Mouse (Mus musculus) heart, postnatal 0 days (tissue): ENCODE results near the gene Gm49337. TPM values are rescaled to one million over a fixed set of nuclear protein-coding genes. Genes with fewer than 3 reads are reported as not detected.

Experiments
- ATAC-seq: fragments of 200-750 bp; cut with Nextera tagmentation; 2 replicates; pipeline ENCODE4 v1.8.0; 2017; ENCODE audit warnings: low read depth, moderate number of reproducible peaks, moderate library complexity; ENCODE audit not compliant: insufficient read depth
- DNase-seq: peaks from one replicate; pipeline ENCODE4 v3.0.0-alpha.2; 2016; ENCODE audit warnings: low spot score
- H3K27ac ChIP-seq: fragments of 300-500 bp; sonication (generic); 2 replicates; pipeline ENCODE4 v1.5.1; 2014; ENCODE audit warnings: low read depth, mild to moderate bottlenecking
- H3K27me3 ChIP-seq: fragments of 300-500 bp; sonication (generic); 2 replicates; pipeline ENCODE4 v1.6.1; 2014; ENCODE audit warnings: low read length, mixed read lengths; ENCODE audit not compliant: control insufficient read depth, insufficient read depth
- H3K36me3 ChIP-seq: fragments of 300-500 bp; sonication (generic); replicated peaks from 2 replicates; pipeline ENCODE4 v1.6.1; 2014; ENCODE audit warnings: low read length, mixed read lengths; ENCODE audit not compliant: control insufficient read depth, insufficient read depth
- H3K4me1 ChIP-seq: fragments of 300-500 bp; sonication (generic); 2 replicates; pipeline ENCODE4 v1.6.1; 2014; ENCODE audit warnings: antibody characterized with exemption; ENCODE audit not compliant: control insufficient read depth, insufficient read depth
- H3K4me2 ChIP-seq: fragments of 300-500 bp; sonication (generic); 2 replicates; pipeline ENCODE4 v1.6.1; 2014; ENCODE audit warnings: low read depth, mild to moderate bottlenecking, low read length, moderate library complexity
- H3K4me3 ChIP-seq: fragments of 300-500 bp; sonication (generic); 2 replicates; pipeline ENCODE4 v1.5.1; 2014; ENCODE audit warnings: low read depth, low read length
- H3K9ac ChIP-seq: fragments of 300-500 bp; sonication (generic); replicated peaks from 2 replicates; pipeline ENCODE4 v1.6.1; 2014; ENCODE audit warnings: low read depth, low read length, mixed read lengths
- H3K9me3 ChIP-seq: fragments of 300-500 bp; sonication (generic); replicated peaks from 2 replicates; pipeline ENCODE4 v1.6.1; 2016; ENCODE audit warnings: low read length; ENCODE audit not compliant: control insufficient read depth
- CTCF ChIP-seq: IDR thresholded peaks from 2 replicates; pipeline ENCODE4 v1.5.1; 2016; ENCODE audit warnings: antibody characterized with exemption, control low read depth, low read depth
- EP300 ChIP-seq: IDR thresholded peaks from 2 replicates; pipeline ENCODE4 v1.6.1; 2016; ENCODE audit warnings: antibody characterized with exemption, low read depth
- WGBS: fragments of 180-500 bp; shearing (Covaris S2); extraction: QIAGEN DNeasy Blood & Tissue Kit; methylation state at CpG from one replicate; pipeline ENCODE4 v1.1.7; 2014; 5-methylcytosine and 5-hydroxymethylcytosine counted together
- polyA plus RNA-seq: library from polyadenylated mRNA; unstranded; fragments of >200 nt; fragmentation: Nextera tagmentation; extraction: Ambion mirVana; gene quantifications from 2 replicates; pipeline ENCODE4 v1.2.1, GENCODE M21; 2015
- total RNA-seq: library from RNA; depleted of rRNA; stranded (reverse); fragments of >200 nt; gene quantifications from 2 replicates; pipeline ENCODE4 v1.2.3, GENCODE M21; 2014; ENCODE audit warnings: low replicate concordance

The Gm49337 gene
- total and polyA plus RNA-seq, 2 experiments from 2014 or later: not detected

GRCm38 (mm10) chr4:116221140-116221851 lies 48.1 kb downstream of the Gm49337 start, which contains the start of gene Pik3r3:
Pik3r3 (plus strand) TSS chr4:116221618.
- Histone ChIP-seq H3K4me2 (peak within 1 kb of the TSS; percentile 87), H3K27ac (peak within 1 kb of the TSS; percentile 100), H3K27me3 (no peaks in the 10 kb centered on the region), H3K4me3 (peak within 1 kb of the TSS; percentile 91), H3K9ac (peak within 1 kb of the TSS; percentile 95), H3K9me3 (no peaks in the 10 kb centered on the region), H3K36me3 (no peaks in the 10 kb centered on the region), H3K4me1 (peaks cover 10% of the 10 kb centered on the region; the same call in 1 of the 2 replicates)
- TF ChIP-seq CTCF (no peak), EP300 (peak; percentile 64; the same call in 1 of the 2 replicates)
- peak; percentile 99 for DNase-seq
- 1% methylated on average over 52 of the region's 53 CpGs for WGBS
- ATAC-seq: peak; percentile 99

GRCm38 (mm10) chr4:116221996-116222842 lies 49.0 kb downstream of the Gm49337 start:
- no peaks in the 10 kb centered on the region for H3K27me3 ChIP-seq
- H3K9me3 ChIP-seq: no peaks in the 10 kb centered on the region
- peak overlapping the region; percentile 95 for H3K9ac ChIP-seq
- 0 out of 2 replicates have a peak, but pooled peaks cover 6% of the 10 kb centered on the region for H3K4me1 ChIP-seq
- no peak for TF ChIP-seq CTCF
- no peak for TF ChIP-seq EP300
- peak; percentile 41 for DNase-seq
- H3K4me3 ChIP-seq: peak overlapping the region; percentile 88
- peak overlapping the region; percentile 99 for H3K27ac ChIP-seq
- under 1% methylated on average over 23 of the region's 23 CpGs for WGBS
- peak overlapping the region; percentile 80 for H3K4me2 ChIP-seq
- H3K36me3 ChIP-seq: no peaks in the 10 kb centered on the region
- ATAC-seq: no peak

- DNase-seq (no peak), ATAC-seq (no peak)
- WGBS: 7% methylated on average over 6 of the region's 6 CpGs
Measured at GRCm38 (mm10) chr4:116222843-116223119, 49.6 kb downstream of the Gm49337 start.

GRCm38 (mm10) chr4:116243377-116243776 lies 70.2 kb downstream of the Gm49337 start:
- no peak overlapping the region for H3K4me3 ChIP-seq
- no peak for TF ChIP-seq EP300
- H3K4me2 ChIP-seq: no peak overlapping the region
- DNase-seq (no peak), ATAC-seq (no peak)
- no peaks in the 10 kb centered on the region for H3K4me1 ChIP-seq
- H3K36me3 ChIP-seq: no peaks in the 10 kb centered on the region
- H3K27ac ChIP-seq: no peak overlapping the region
- WGBS: 69% methylated on average over 3 of the region's 3 CpGs
- H3K9ac ChIP-seq: no peak overlapping the region
- H3K27me3 ChIP-seq: no peaks in the 10 kb centered on the region
- H3K9me3 ChIP-seq: no peaks in the 10 kb centered on the region

More at GRCm38 (mm10) chr4:116222843-116223119, 49.6 kb downstream of the Gm49337 start:
- Histone ChIP-seq H3K4me3 (peak overlapping the region; percentile 88), H3K36me3 (no peaks in the 10 kb centered on the region), H3K9ac (peak overlapping the region; percentile 95), H3K27me3 (no peaks in the 10 kb centered on the region), H3K4me1 (0 out of 2 replicates have a peak, but pooled peaks cover 6% of the 10 kb centered on the region), H3K4me2 (peak overlapping the region; percentile 80), H3K9me3 (no peaks in the 10 kb centered on the region), H3K27ac (peak overlapping the region; percentile 99)
- no peak for TF ChIP-seq EP300
- no peak for TF ChIP-seq CTCF

- Histone ChIP-seq H3K27ac (no peak overlapping the region), H3K4me1 (no peaks in the 10 kb centered on the region), H3K4me2 (no peak overlapping the region), H3K4me3 (no peak overlapping the region), H3K9ac (no peak overlapping the region), H3K9me3 (no peaks in the 10 kb centered on the region), H3K36me3 (no peaks in the 10 kb centered on the region), H3K27me3 (no peaks in the 10 kb centered on the region)
- no peak for ATAC-seq
- TF ChIP-seq CTCF: no peak
- no peak for TF ChIP-seq EP300
- no peak for DNase-seq
- 66% methylated on average over 2 of the region's 2 CpGs for WGBS
Measured at GRCm38 (mm10) chr4:116244240-116244639, 71.1 kb downstream of the Gm49337 start.
